Mouse (Mus musculus) intestine, embryonic 16.5 days (tissue): Measurements from ENCODE around the gene Marc1. TPM values are rescaled to one million over a fixed set of nuclear protein-coding genes. Genes with fewer than 3 reads are reported as not detected.
A peak's percentile ranks its signal among the peaks of the same experiment; 100 is the strongest.

Source experiments
- ATAC-seq: fragments of 200-750 bp; cut with Nextera tagmentation; 2 replicates; pipeline ENCODE4 v1.8.0; 2017; ENCODE audit warnings: moderate TSS enrichment, moderate library complexity
- H3K27ac ChIP-seq: fragments of 300-500 bp; sonication (generic); 2 replicates; pipeline ENCODE4 v1.5.1; 2014; ENCODE audit warnings: mild to moderate bottlenecking, low read length
- H3K27me3 ChIP-seq: fragments of 300-500 bp; sonication (generic); replicated peaks from 2 replicates; pipeline ENCODE4 v1.6.1; 2014; ENCODE audit warnings: low read length, control low read depth, mixed read lengths; ENCODE audit not compliant: control insufficient read depth, insufficient read depth
- H3K36me3 ChIP-seq: fragments of 300-500 bp; sonication (generic); 2 replicates; pipeline ENCODE4 v1.6.1; 2014; ENCODE audit warnings: low read length, control low read depth; ENCODE audit not compliant: control insufficient read depth, insufficient read depth
- H3K4me1 ChIP-seq: fragments of 300-500 bp; sonication (generic); 2 replicates; pipeline ENCODE4 v1.6.1; 2014; ENCODE audit warnings: low read length, control low read depth, mixed read lengths; ENCODE audit not compliant: control insufficient read depth, insufficient read depth
- H3K4me2 ChIP-seq: fragments of 300-500 bp; sonication (generic); 2 replicates; pipeline ENCODE4 v1.6.1; 2014; ENCODE audit warnings: low read depth, low read length, control low read depth
- H3K4me3 ChIP-seq: fragments of 300-500 bp; sonication (generic); 2 replicates; pipeline ENCODE4 v1.5.1; 2014; ENCODE audit warnings: mild to moderate bottlenecking, low read length
- H3K9ac ChIP-seq: fragments of 300-500 bp; sonication (generic); 2 replicates; pipeline ENCODE4 v1.6.1; 2014; ENCODE audit warnings: low read depth, low read length
- H3K9me3 ChIP-seq: fragments of 300-500 bp; sonication (generic); 2 replicates; pipeline ENCODE4 v1.6.1; 2016; ENCODE audit warnings: low read length, control low read depth; ENCODE audit not compliant: control insufficient read depth
- WGBS: fragments of 180-500 bp; shearing (Covaris S2); extraction: QIAGEN DNeasy Blood & Tissue Kit; methylation state at CpG from one replicate; pipeline ENCODE4 v1.1.7; 2014; 5-methylcytosine and 5-hydroxymethylcytosine counted together
- polyA plus RNA-seq: library from polyadenylated mRNA; unstranded; fragments of >200 nt; fragmentation: Nextera tagmentation; extraction: Ambion mirVana; gene quantifications from 2 replicates; pipeline ENCODE4 v1.2.1, GENCODE M21; 2015

Gene Marc1
- polyA plus RNA-seq, 1 experiment from 2014 or later, result 1.5 TPM

DNA sequence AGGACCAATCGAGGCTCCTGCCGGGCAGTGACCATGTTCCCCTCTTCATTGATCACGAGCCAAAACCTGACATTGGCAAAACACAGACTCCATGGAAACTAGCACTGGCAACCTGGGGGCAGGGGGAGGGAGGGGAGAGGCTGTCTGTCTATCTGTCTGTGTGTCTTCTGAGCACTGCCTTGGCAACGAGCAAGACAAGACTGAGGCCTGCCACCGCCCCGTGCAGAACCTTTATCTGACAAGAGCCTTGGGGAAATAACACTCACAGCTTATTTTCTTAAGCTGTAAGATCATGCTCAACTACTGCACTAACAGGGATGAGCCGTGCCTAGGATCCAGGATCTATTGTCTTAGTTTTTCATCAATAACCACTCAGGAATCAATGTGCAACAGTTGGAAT is 4.0 kb downstream of the Marc1 start:
- H3K27ac ChIP-seq, result no peak overlapping the region; the same call in 1 of the 2 replicates
- H3K9me3 ChIP-seq, result no peaks in the 10 kb centered on the region
- no peaks in the 10 kb centered on the region for H3K27me3 ChIP-seq
- no peak overlapping the region for H3K4me3 ChIP-seq
- H3K4me1 ChIP-seq, result peaks cover 30% of the 10 kb centered on the region
- ATAC-seq, result no peak
- no peaks in the 10 kb centered on the region for H3K36me3 ChIP-seq
- WGBS, result 73% methylated on average over 7 of the region's 7 CpGs
- no peak overlapping the region for H3K9ac ChIP-seq
- H3K4me2 ChIP-seq, result no peak overlapping the region

DNA sequence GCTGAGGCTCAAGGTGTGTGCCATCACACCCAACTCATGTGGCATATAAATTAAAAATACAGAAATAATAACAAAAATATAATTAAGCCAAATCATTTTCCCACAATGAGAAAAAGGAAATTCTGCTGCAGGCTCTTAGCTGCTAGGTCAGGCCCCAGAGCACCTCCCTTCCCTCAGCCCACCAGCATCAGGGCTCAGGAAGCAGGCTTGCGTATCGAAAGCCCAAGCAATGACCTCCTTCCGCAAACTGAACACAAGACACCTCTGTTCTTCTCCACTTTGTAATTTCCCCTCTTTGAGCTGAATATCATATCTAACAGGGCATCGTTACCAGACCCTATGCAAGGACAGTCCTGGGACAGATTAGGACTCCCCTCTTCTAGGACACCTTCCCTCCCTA is 5.4 kb downstream of the Marc1 start:
- ATAC-seq, result no peak
- WGBS, result 93% methylated on average over 4 of the region's 4 CpGs
- Histone ChIP-seq H3K4me1 (peaks cover 16% of the 10 kb centered on the region), H3K4me2 (no peak overlapping the region), H3K9ac (no peak overlapping the region), H3K9me3 (no peaks in the 10 kb centered on the region), H3K27ac (no peak overlapping the region), H3K27me3 (no peaks in the 10 kb centered on the region), H3K4me3 (no peak overlapping the region), H3K36me3 (no peaks in the 10 kb centered on the region)

DNA sequence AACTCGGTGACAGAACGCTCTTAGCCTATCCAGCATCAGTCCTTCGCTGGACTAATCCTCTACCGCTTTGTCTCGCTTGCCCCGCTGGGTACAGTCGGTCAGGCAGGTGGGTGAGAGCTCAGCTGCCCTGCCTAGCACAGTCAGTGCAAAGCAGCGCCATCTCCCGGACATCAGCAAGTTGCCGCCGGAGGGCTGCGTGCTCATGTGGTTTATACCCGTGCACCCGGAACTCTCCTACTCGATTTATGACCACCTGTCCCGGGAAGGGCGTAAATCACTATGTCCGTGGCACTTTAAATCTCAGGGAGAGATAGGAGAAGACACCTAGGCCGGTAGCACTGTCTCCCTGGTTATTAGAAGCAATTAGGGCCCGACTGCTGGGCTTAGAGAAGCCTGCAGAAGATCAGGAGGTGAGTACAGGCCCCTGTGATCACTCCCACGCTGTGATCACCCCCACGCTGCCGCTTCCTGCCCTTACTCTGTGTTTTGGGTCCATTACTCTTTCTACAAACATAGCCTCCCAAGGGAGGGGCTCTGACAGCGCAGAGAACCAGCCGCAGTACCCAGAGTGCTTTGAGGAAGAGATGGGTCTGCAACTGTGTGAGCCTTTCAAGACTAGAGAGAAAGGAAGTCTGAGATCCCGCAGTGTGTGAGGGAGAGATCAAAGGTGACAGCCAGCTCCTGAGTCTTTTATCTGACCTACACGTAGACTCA is 17.8 kb downstream of the Marc1 start:
- H3K27ac ChIP-seq, result peak overlapping the region; percentile 55; the same call in 1 of the 2 replicates
- peak overlapping the region; percentile 49 for H3K4me2 ChIP-seq
- ATAC-seq, result peak; percentile 94
- H3K36me3 ChIP-seq, result no peaks in the 10 kb centered on the region
- H3K9me3 ChIP-seq, result no peaks in the 10 kb centered on the region
- WGBS, result 12% methylated on average over 27 of the region's 27 CpGs
- 0 out of 2 replicates have a peak overlapping the region, but pooled peaks have one; percentile 15 for H3K4me3 ChIP-seq
- H3K27me3 ChIP-seq, result no peaks in the 10 kb centered on the region
- H3K4me1 ChIP-seq, result peaks cover 4% of the 10 kb centered on the region; the same call in 1 of the 2 replicates
- H3K9ac ChIP-seq, result peak overlapping the region; percentile 12; the same call in 1 of the 2 replicates

DNA sequence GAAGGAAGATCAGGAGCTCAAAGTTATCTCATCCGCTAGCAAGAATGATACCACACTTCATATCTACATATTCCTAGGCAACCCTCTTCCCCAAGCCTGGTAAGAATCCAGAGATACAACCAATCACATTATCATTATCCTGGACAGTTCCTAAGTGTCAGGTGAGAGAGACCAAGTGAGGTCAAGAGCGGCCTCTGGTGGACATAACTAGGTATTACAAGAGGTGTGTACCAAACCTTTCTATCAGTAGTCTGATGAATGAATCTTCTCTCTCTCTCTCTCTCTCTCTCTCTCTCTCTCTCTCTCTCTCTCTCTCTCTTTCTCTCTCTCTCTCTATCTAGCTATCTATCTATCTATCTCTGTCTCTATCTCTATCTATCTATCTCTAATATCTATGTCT is 20.0 kb downstream of the Marc1 start:
- ATAC-seq, result no peak
- Histone ChIP-seq H3K9me3 (no peaks in the 10 kb centered on the region), H3K4me2 (no peak overlapping the region), H3K27ac (no peak overlapping the region), H3K9ac (no peak overlapping the region), H3K4me1 (peaks cover 4% of the 10 kb centered on the region; the same call in 1 of the 2 replicates), H3K36me3 (no peaks in the 10 kb centered on the region), H3K27me3 (no peaks in the 10 kb centered on the region), H3K4me3 (no peak overlapping the region)
- WGBS, result 17% methylated on average over 2 of the region's 2 CpGs

DNA sequence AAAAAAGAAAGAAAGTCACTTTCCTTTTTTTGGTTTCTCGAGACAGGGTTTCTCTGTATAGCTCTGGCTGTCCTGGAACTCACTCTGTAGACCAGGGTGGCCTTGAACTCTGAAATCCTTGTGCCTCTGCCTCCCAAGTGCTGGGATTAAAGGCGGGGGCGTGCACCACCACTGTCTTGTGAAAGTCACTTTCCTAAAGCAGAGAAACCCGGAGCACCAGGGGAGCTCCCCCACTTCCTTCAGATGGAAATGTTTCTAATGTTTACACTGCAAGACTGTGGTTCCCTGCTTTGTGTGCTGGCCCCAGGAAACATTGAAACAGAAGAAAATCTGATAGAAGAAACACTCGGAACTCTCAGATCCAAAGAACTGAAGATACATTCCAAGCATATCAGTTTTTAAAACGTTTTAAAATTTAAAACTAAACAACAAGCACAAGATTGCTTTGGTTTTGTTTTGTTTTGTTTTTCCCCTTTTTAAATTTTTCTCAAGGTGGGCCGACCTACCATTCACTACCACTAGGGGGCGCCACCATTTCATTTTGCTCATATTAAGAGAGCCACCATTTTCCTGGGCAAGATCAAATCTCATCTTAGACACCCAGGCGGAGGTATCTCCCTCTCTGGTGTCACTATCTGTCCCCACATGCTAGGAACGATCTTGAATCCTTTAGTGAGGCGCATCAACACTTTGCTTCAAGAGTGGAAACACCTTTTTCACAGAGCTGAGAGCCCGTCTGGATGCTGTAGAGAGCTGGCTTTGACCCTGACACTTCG is 24.5 kb downstream of the Marc1 start:
- H3K27ac ChIP-seq, result no peak overlapping the region
- 67% methylated on average over 13 of the region's 13 CpGs for WGBS
- ATAC-seq, result no peak
- no peaks in the 10 kb centered on the region for H3K9me3 ChIP-seq
- H3K36me3 ChIP-seq, result no peaks in the 10 kb centered on the region
- no peak overlapping the region for H3K4me3 ChIP-seq
- no peak overlapping the region for H3K9ac ChIP-seq
- H3K4me1 ChIP-seq, result 0 out of 2 replicates have a peak, but pooled peaks cover 6% of the 10 kb centered on the region
- H3K27me3 ChIP-seq, result no peaks in the 10 kb centered on the region
- H3K4me2 ChIP-seq, result no peak overlapping the region

DNA sequence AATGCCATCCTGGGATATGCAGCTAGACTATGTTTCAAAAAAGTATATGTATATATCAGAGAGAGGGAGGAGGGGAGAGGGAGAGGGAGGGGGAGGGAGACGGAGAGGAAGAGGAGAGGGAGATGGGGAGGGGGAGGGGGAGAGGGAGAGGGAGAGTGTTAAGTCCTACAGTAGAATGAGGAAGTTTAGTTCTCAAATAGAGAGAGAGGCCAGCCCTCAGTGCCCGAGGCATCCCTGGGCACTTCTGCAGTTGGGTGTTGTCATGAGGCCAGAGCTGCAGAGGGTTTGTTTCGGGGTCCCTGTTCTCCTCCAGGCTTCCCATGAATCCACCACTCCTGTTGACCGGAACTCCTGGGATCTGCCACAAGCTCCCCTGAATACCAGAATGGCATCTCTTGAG is 27.5 kb downstream of the Marc1 start:
- ATAC-seq, result no peak
- H3K9me3 ChIP-seq, result no peaks in the 10 kb centered on the region
- WGBS, result 61% methylated on average over 4 of the region's 4 CpGs

DNA sequence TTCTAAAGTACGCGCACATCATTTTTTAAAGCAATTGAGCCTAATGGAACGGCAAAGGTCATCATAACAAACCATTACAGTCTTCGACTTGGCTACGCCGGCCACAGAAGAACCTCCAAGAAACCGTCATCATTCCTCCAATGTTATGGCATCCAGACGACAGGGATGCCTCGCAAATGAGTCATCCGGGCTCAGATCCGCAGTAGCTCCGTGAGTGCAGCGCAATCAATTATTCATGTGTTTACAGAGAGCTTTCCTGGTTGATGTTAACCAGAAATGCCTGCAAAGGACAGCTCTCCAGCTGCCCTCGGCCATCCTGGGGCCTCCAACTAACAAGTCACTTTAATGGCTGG is 29.0 kb downstream of the Marc1 start:
- H3K4me3 ChIP-seq, result no peak overlapping the region
- H3K27me3 ChIP-seq, result 0 out of 2 replicates have a peak, but pooled peaks cover 2% of the 10 kb centered on the region
- no peaks in the 10 kb centered on the region for H3K9me3 ChIP-seq
- ATAC-seq, result peak; percentile 86
- peaks cover 23% of the 10 kb centered on the region for H3K4me1 ChIP-seq
- no peak overlapping the region for H3K4me2 ChIP-seq
- H3K36me3 ChIP-seq, result no peaks in the 10 kb centered on the region
- WGBS, result 24% methylated on average over 14 of the region's 14 CpGs
- H3K9ac ChIP-seq, result no peak overlapping the region
- peak overlapping the region; percentile 64; the same call in 1 of the 2 replicates for H3K27ac ChIP-seq

More for the DNA sequence above, 27.5 kb downstream of the Marc1 start:
- Histone ChIP-seq H3K27me3 (0 out of 2 replicates have a peak, but pooled peaks cover 2% of the 10 kb centered on the region), H3K4me1 (peaks cover 22% of the 10 kb centered on the region), H3K36me3 (no peaks in the 10 kb centered on the region), H3K27ac (no peak overlapping the region), H3K4me3 (no peak overlapping the region), H3K4me2 (no peak overlapping the region), H3K9ac (no peak overlapping the region)

DNA sequence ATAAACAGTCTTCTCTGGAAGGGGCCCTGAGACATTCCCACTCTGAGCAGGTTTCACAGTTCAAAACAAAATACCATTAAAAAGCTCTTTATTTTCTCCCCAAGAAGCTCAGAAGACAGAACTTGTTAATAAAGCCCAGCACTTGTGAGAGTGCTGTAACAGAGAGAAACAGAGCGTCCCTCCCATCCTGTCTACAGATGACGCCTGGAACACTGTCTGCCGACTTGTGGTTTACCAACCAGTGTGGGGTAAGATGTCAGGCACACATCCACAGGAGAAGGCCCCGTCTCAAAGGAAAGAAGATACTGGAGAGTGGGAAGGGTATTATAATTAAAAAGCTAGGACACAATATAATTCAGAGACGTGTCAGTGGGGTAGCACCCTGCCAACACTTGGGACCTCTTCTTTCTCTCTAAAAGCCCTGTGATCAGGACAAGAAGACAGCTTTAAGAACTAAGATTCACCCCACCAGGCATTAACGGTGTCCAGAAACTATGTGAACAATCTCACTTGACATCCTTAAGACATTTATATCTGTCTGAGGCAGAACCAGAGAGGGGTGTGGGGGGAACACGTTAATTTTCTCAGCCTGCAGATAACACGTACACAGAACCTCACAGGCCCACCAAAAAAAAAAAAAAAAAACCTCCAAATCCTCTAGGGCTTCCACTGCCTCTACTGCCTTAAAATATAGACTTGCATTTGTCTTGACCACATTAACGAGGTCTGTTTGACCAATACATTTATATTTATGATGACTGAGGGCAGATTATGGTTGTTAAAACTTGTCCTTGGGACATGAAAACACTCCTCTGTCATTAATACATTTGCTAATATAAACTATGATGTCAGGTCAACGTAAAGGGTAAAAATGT is 29.6 kb downstream of the Marc1 start:
- peak; percentile 55 for ATAC-seq
- H3K27ac ChIP-seq, result peak overlapping the region; percentile 85
- H3K9me3 ChIP-seq, result no peaks in the 10 kb centered on the region

DNA sequence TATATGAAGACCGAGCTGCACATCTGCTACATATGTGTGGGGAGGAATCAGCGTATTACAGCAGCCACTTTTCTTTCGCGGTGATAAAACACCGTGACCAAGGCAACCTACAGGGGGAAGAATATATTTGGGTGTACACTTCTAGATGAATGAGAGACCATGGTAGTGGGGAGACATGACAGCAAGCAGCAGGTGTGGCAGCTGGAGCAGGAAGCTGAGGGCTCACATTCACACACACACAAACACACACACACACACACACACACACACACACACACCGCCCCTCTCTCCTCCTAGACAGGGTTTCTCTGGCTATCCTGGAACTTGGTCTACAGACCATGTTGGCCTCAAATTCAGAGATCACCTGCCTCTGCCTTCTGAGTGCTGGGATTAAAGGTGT is 33.0 kb downstream of the Marc1 start:
- WGBS, result 92% methylated on average over 6 of the region's 6 CpGs
- Histone ChIP-seq H3K4me1 (peaks cover 26% of the 10 kb centered on the region), H3K4me3 (no peak overlapping the region), H3K9me3 (no peaks in the 10 kb centered on the region), H3K4me2 (no peak overlapping the region), H3K36me3 (no peaks in the 10 kb centered on the region), H3K9ac (no peak overlapping the region), H3K27ac (no peak overlapping the region), H3K27me3 (0 out of 2 replicates have a peak, but pooled peaks cover 2% of the 10 kb centered on the region)
- no peak for ATAC-seq

More for the DNA sequence above, 29.6 kb downstream of the Marc1 start:
- Histone ChIP-seq H3K4me1 (peaks cover 26% of the 10 kb centered on the region), H3K9ac (no peak overlapping the region), H3K4me3 (no peak overlapping the region), H3K27me3 (0 out of 2 replicates have a peak, but pooled peaks cover 2% of the 10 kb centered on the region), H3K36me3 (no peaks in the 10 kb centered on the region), H3K4me2 (no peak overlapping the region)
- WGBS, result 41% methylated on average over 10 of the region's 10 CpGs
